Mouse (Mus musculus) heart, postnatal 4 days (tissue): ENCODE results near the gene Nop53. TPM values are rescaled to one million over a fixed set of nuclear protein-coding genes. Genes with fewer than 3 reads are reported as not detected.

Source experiments
- DNase-seq: peaks from one replicate; pipeline ENCODE4 v3.0.0; 2021
- total RNA-seq, 2 experiments: library from RNA; stranded (reverse); gene quantifications; 2 replicates each; pipeline ENCODE4 v1.2.3; 2021

The Nop53 gene
- 100 to 1,000 TPM; 139 to 142 TPM for total RNA-seq

DNA sequence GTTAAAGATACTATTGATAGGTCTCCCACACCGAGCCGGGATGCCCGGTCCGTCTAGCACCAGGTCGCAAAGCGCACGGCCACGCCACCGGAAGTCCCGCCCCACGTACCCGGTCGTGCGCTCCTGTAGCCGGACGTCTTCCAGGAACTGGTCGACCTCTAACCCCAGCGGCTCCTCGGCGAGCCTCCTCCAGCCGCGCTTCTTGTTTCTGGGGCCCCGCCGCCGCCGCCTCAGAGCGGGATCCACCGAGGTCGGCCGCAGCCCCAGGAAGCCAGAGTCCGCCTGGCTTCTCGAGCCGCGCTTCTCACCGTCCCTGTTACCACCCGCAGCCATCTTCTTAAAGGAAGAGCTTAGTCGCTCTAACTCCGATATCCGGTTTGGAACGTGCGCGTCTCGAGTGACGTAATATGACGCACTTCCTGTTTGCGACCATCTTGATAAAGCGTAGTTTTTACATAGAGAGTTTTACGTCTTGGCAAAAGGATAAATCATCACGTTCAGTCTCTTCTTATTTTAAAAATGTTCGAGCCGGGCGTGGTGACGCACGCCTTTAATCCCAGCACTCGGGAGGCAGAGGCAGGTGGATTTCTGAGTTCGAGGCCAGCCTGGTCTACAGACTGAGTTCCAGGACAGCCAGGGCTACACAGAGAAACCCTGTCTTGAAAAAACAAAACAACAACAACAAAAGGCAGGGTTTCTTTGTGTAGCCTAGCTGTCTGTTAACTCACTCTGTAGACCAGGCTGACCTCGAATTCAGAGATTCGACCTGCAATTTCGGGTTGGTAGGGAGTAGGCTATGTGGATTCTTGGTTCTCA lies at the start of gene Nop53:
TSS of gene Nop53 (minus strand) at position 354 of the 816 bp plus-strand sequence.
- peak; percentile 90 for DNase-seq

DNA sequence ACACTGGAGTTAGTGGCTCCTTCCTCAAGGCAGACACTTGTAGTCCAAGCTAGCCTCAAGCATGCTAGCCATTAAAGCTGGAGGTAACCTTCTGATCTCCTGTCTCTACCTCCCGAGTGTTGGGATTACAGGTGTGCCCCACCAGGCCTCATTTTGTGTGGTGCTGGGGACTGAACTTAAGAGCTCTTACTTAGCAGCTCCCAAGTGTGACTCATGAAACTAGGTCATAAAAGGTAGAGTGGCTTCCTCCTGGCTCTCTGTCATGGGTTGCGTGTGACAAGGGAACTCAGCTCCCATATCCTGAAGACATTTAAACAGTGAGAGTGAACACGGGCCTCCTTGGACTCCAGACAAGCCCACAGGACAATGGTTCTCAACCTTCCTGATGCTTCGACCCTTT lies 47.9 kb upstream of the Nop53 start:
- DNase-seq: no peak

DNA sequence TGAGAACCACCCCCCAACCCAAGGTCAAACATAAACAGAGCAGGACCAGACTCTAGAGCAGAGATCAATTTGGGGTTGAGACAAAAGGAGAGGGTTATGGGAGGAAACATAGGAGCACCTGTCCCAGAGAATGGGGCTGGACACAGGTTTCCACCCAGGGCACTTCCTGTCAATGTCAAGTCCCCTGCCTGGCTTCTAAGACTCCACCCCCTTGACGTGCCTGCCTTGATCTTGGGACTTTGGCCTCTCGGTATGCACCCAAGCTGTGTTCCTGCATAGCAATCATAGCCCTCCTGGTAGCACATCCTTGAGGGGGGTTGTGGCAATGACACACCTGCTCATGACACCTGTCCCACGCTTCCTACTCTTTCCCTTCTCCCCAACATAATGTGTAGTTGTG lies 47.3 kb upstream of the Nop53 start:
- no peak for DNase-seq

DNA sequence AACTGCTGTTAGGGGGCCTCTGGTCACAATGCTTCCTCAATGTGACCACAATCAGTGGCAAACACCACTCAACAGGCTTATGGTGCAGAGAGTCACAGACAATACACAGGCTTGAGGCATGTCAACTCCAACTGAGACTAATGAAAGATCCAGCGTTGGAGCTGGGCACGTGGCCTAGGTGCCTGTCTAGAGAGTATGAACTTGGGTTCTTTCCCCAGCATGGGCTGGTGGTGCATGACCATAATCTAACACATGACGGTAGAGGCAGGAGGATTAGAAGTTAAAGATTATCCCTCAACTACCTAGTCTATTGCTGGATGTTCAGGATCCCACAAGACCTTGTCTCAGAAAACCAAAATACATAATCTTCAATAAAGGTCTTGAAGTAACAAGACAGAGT lies 45.9 kb upstream of the Nop53 start:
- DNase-seq: no peak

DNA sequence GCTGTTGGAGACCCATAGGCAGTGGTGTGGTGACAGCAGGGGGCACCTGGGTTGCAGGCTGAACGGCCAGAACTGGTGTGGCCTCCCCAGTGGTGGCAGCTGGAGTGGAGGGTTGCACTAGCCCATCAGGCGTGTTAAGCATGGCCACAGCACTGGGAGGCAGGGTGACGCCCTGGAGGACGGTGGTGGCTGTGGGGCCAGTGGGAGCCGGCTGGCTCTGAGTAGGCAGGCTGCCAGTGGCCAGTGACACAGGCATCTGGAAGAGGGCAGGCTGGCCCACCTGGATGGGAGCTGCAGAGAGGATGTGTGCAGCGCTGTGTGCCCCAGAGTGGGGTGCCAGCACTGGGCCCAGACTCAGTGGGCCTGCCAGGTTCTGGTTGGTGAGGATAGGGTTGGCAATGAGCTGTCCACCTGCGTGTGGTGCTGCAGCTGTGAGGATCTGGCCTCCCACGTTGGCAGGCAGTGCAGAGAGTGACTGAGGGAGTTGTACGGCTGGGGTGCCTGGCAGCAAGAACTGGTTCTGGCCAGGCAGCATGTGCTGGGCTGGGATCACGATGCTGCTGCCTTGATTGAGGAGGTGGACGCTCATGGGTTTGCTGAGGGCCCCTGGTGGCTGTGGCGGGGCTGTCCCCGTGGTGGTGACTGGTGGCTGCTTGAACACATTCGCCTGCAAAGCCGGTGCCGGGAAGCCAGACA lies 41.9 kb upstream of the Nop53 start:
- no peak for DNase-seq

DNA sequence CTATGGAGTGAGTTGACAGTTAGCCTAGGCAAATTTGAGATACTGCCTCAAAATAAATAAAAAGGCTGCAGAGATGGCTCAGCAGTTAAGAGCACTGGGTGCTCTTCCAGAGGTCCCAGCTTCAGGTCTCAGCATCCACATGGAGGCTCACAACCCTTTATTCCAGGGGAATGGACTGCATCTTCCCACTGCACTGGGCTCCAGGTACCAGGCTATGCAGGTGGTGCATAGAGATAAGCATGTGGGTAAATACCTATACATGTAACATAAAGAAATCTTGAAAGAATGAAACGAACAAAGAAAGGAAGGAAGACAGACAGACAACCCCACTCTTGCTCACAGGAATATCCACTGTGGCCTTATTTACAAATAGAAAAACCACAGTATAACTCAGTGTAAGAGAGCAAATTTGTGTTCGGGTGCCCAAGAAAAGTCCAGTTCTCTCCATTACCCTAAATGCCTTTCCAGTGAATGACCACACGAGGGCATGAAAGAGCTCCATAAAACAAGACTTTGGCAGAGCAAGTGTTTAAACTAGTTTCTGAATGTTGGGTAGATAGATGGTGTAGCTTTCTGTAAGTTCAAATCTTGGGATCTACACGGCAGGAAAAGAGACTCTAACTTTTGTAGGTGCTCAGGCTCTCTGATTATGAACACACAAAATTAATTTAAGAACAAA lies 37.0 kb upstream of the Nop53 start:
- DNase-seq: peak; percentile 48

DNA sequence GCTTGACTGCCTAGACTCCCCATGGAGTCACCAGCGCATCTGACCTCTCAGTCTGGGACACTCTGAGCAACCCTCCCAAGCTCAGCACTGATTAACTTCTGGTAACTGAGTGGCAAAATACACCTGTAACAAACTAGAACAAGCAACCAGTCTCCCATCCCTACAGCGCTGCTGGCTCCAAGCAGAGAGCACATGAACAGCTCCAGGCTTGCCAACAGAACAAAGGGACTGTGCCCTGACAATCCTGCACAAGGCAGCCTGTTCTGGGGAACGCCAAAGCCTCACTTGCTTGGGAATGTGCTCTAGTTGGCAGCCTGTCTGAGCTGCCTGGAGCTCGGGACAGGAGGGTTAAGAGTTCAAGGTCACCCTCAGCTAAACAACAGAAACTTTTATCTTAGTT lies 35.7 kb upstream of the Nop53 start:
- peak; percentile 57 for DNase-seq

DNA sequence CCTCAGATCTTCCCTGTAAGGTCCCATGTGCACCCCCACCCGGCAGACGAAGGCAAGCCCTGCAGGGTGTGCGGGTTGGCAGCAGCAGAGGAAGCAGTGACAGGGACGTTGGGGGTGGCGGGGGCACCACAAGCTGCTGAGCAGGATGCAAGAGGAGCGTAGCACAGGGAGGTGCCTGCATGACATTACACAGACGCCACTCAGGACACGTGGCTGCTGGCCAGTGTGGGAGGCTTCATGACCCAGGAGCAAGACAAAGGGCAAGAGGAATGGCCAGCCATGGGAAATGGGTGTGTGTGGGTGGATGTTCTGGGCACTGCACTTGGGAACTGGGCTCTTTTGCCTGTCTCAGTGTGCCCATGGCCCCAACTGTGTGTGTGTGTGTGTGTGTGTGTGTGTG lies 34.4 kb upstream of the Nop53 start:
- DNase-seq: peak; percentile 59

DNA sequence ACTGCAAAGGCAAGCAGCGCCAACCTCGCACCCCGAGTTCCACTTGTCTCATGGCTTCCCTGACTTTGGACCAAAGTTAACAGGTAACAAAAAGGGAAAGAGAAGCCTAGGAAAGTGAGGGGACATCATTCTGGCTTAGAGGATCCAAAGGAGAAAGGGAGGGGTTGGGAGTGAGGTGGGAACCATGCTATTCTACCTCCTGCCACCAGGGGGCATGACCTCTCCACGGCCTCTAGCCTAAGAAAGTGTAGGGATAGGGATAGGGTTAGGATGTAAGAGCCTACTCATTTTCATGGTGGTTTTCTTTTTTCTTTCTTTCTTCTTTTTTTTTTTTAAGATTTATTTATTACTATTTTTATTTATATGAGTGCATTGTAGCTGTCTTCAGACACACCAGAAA lies 30.0 kb upstream of the Nop53 start:
- peak; percentile 72 for DNase-seq

DNA sequence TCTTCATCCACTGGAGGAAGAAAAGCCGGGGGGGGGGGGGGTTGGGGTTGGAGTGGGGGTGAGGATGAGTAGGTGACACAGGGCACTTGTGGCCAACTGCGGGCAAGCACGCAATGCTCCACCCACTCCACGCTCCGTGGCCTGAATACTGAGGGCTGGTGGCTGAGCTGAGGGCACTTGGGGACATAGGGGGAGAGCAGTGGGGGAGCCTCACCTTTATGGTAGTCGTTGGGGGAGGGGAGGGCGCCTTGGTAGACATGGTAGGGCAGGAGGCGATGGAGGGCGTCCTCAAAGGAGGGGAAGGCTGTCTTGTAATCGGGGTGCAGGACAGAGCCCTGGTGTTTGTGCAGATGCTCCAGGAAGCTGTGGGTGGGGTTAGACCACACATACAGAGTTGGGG lies 29.6 kb upstream of the Nop53 start:
- no peak for DNase-seq

DNA sequence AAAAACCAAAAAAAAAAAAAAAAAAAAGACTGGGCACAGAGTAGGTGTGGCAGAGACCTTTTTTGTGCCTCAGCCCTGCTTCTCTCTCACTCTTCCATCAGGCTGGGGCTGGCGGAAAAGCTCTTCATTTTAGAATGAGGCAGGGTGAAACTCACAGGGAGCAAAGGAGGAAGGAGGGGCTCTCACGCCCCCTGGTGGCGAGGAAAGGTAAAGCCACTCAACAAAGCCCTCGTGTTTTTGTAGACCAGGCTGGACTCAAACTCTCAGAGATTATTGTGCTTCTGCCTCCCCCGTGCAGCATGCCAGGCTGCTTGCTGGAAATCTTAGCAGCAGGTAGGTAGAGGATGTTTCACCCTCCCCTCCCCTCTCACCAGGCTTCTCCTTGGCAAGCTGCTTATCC lies 28.8 kb upstream of the Nop53 start:
- DNase-seq: peak; percentile 75

DNA sequence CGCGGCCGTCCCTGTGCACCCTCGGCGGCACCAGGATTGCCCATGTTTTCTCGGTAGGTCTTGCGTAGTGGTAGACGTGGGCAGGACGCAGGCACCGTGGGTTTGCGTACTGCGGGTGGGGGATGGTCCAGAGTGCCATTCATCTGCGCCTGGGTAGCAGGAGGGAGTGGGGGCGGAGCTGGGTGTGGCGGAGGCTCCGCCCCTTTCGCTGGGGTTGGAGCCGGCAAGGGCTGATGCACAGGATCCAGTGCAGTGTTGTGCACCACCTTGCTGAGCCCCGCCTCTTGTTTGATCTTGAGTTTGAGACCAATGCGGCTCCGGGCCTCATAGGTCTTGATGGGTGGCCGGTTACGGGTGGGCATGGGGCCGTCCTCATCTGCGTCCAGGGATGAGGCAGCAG lies 26.4 kb upstream of the Nop53 start:
- no peak for DNase-seq

DNA sequence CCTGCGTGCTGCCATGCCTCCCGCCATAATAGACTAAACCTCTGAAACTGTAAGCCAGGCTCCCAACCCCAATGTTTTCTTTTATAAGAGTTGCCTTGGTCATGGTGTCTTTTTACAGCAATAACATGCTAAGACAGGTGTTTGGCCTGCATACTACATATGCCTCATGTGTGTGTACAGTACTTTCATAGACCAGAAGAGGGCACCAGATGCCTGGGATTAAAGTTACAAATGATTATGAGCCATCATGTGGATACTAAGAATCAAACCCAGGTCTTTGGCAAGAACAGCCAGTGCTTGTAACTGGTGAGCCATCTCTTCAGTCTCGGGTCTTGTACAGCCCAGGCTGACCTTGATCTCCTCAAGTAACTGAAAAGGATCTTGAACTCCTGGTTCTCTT lies 23.8 kb upstream of the Nop53 start:
- DNase-seq: no peak

DNA sequence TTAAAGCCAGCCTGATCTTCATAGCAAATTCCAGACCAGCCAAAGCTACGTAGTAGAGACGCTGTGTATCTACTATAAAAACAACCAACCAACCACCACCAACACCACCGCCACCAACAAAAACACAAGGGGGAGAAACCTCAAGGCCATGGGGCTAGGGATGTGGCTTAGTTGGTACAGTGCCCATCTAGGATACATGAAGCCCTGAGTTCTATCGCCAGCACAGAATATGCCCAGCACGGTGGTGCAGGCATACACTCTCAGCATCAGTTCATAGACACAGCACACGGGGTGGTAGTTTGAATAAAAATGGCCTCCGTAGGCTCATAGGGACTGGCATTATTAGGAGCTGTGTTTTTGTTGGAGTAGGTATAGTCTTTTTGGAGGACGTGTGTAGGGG lies 22.4 kb upstream of the Nop53 start:
- no peak for DNase-seq

DNA sequence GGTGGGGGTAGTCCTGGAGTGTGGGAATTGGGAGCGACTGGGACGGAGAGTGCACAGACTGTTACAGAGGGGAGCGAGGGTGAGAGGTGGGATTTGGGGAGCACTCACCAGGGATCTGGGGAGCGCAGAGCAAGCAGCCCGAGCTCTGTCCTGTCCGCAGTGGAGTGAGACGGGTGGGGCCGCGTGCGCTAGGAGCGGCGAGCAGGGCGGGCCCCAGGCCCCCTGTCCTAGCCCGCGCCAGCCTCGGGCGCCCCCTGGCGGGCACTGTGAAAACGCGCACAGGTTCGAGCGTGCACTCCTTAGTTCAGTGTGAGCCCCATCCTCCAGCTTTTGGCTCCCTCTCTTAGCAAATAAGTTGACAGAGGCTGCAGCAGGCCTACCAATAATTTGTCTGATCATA lies 21.4 kb upstream of the Nop53 start, which contains the start of gene Ehd2:
TSS of gene Ehd2 (minus strand) at position 256 of the 400 bp plus-strand sequence.
- DNase-seq: peak; percentile 92

DNA sequence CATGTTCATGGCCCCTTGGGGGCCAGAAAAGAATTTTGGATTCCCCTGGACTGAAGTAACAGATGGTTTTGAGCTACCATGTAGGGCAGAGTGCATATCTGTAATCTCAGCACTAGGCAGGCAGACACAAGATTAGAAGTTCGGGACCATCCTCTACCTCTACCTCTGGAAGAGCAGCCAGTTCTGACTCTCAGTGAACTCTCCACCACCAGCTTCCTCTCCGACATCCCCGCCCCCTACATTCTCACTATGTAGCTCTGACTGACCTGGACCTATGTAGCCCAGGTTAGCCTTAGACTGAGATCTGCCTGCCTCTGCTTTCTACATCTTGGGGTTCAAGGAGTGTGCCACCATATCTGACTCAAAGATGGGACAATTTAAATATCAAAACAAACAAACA lies 20.6 kb upstream of the Nop53 start:
- DNase-seq: no peak

DNA sequence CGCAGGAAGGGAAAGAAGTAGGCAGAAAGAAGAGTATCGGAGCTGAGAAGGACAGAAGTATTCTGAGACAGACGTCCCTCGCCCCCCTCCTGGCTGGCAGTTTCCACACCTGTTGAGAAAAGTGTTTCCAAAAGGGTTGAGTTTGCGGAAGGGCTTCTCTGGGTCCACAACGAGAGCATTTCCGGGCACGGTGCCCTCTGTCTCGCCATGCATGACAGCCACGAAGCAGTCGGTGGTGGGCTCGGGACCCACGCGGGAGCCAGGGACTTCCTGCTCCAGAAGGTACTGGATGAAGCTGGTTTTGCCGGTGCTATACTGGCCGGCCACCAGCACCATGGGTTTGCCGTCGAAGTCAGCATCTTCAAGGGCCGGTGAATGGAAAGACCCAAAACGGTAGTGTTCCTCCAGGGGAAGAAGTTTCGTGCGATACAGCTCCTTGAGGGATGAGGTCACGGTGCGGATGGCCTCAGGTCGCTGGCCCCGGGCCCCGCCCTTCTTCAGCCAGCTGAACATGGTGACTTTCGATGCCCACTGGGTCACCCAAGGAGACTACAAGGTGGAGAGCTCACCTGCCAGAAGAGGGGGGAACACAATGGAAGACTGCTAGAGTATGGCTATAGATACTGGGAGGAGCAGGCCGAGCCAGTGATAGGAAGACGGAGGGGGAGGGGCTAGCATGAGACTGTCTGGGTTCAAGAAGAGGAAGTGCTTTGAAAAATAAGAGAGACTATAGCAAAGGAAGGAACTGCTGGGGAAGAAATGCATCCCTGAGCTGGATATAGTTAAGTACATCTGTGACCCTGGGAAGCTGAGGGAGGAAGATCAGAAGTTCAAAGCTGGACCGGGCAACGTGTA lies 18.2 kb upstream of the Nop53 start:
- DNase-seq: no peak

DNA sequence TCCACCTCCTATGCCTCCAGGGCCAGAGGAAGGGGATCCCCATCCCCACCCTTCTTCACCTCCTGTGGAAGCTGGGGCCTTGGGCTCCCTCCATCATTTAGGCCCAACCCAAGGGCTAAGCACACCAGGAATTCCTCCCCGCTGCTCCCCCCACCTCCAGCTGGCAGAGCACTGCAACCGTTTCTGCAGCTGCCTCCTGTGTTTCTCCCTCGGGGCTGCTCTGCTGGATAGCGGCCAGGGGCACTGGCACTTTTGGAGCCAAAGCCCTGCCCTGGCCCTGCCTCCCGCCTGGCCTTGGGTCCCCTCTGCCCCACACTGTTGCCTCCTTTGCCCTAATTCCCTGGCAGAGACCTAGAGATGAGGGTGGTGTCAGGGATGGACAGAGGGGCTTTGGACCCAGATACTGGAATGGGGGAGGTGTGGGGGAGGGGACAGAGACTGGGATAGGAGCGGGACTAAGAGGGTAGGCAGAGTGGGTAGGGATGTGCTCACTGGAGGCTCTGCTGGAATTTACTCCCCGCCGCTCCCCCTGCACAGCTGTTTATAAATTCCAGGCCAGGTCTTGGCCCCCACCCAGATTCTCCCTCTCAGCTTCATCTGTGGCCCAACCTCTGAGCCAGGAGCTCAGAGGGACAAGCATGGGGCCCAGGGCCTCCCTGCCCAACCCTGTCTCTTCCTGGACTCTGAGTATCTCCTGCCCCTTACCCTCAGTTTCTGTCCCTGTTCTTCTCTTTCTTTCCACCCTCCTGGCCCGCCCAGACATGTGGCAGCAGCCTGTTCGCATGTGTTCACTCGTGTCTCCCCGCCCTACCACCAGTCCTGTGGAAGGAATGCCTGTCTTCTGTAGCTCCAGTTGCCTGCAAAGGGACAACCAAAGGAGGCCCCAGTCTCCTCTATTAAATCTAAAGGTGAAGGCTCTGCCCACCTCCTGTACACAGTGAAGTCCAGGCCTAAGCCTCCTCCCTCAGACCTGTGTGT lies 16.7 kb upstream of the Nop53 start:
- DNase-seq: peak; percentile 94

DNA sequence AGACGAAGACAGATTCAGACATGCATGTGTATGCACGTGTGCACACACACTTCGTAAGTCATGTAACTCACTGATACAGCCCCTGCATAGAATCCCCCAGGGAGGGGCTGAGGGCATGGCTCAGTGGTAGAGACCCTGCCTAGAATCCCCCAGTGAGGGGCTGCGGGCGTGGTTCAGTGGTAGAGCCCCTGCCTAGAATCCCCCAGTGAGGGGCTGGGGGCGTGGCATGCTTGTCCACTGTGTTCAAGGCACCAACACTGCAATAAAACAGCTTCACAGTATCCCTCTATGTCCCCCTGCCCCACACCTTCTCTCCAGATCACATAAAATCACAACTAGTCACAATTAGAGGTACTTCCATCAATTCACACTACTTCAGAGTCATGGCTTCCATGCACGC lies 15.9 kb upstream of the Nop53 start:
- DNase-seq: no peak

DNA sequence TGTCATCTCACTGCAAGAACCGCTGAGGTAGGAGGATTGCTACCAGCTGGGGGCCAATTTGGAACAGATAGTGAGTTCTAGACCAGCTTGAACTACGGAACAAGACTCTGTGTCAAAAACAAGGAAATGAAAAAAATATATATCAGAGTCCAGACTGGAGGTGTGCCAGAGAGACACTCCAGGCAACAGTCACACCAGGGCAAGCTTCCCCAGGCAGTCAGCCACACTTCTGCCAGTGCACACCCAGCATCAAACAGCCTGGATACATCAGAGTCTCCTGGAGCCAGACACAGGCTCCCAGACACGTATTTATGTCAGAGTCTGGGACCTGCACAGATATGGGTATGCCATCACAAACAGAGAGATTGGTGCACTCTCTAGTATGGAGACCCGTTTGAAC lies 15.4 kb upstream of the Nop53 start:
- DNase-seq: peak; percentile 58

DNA sequence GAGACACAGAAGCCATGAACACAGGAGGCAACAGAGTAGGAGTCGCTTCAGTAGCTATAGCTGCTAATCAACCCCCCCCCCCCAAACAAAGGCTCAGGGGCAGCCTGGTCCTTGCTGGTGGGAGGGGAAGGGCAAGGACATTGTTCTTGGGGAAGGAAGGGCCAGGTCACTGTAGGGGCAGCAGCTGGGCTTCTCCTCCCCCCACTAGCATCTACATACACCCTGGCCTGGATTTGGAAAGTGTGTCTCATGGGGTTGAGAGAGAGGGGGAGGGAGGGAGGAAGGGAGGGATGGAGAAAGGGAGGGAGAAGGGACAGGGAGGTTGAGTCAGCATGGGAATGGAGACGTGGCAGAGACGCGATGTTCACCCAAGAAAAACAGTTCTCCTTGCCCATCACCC lies 14.8 kb upstream of the Nop53 start:
- no peak for DNase-seq
